Mouse (Mus musculus) adrenal gland, postnatal 4 days (tissue): ENCODE results near the gene Snapc4. TPM values are rescaled to one million over a fixed set of nuclear protein-coding genes. Genes with fewer than 3 reads are reported as not detected.
A peak's percentile ranks its signal among the peaks of the same experiment; 100 is the strongest.

Source experiments
- DNase-seq, 2 experiments: peaks; one replicate each; pipeline ENCODE4 v3.0.0; 2021 to 2022; ENCODE audit warnings: low spot score in 2 of 2, mixed read lengths in 2 of 2
- total RNA-seq, 2 experiments: library from RNA; stranded (reverse); gene quantifications; 2 replicates each; pipeline ENCODE4 v1.2.3; 2021

Gene Snapc4
- total RNA-seq, 2 experiments from 2014 or later, result 57.3 to 58.7 TPM

GRCm38 (mm10) chr2:26316576-26317246 lies 63.7 kb downstream of the Snapc4 start:
- no peak for DNase-seq

- DNase-seq, result peak in 1 of 2 experiments; percentile 26
Measured at GRCm38 (mm10) chr2:26315925-26316311, 64.5 kb downstream of the Snapc4 start.

- peak; percentile 52 to 66 for DNase-seq
Measured at GRCm38 (mm10) chr2:26315072-26315924, 65.2 kb downstream of the Snapc4 start, which contains the start of gene Gpsm1. Gene Gpsm1, plus strand, starts transcription at chr2:26315515.

DNA sequence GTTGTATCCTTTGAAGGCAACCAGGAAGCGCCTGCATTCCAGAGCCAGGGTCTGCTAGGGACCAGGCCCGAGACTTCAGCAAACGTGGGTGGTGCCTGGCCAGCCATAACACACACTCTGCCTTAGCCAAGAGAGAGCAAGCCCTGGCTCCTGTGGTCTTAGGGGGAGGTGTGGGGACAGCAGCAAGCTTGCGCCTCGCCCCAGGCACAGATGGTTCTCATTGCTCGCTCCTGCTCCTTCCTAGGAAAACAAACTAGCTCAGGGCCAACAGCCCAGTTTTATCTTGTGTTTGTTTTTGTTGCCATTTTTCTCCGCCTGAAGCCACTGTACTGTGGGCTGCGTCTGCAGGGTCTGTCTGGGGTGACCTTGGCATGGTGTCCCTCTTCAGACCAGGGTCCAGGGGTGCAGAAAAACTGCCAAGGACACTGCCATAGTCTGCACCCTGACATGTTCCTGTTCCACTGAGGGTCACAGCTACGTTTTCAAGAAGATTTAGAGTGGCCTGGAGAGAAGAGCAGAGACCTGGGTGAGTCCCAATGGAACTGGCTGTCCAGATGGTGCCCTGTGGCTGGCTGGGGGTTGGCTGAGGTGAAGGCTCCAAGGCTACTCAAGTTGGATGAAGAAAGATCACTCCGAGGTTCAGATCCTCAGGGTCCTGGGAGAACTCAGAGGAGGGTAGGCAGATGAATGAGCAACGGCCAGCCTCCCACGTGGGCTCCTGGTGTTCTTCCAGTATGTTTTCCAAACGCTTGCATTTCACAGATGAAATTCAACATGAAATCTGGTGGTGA lies 66.0 kb downstream of the Snapc4 start:
- DNase-seq, result no peak

DNA sequence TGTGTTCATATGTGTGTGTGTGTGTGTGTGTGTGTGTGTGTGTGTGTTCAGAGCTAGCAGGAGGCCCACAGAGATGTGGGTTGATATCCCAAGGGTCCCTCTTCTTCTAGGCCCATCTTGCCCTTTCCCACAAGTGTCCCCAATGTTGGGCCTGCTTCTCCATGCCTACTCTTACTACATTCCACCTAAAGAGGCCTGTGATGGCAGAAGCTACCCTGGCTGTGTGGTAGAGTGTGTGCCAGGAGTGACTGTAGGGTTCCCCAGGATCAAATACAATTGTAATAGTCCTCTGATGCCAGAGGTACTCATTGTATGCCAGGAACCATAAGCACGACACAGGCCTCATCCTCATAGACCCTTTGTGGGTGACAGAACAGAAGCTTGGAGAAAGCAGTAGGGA lies 67.1 kb downstream of the Snapc4 start:
- DNase-seq, result no peak

- no peak for DNase-seq
Measured at GRCm38 (mm10) chr2:26312812-26313211, 67.6 kb downstream of the Snapc4 start.

Other genes with a start within 250 kb of the Snapc4 start
- gene Lhx3, start 172.4 kb downstream of the Snapc4 start, total RNA-seq, result 1 to 10 TPM in 1 of 2 experiments, under 1 TPM in 1; 0.71 to 1.0 TPM
- 10 to 100 TPM; 23.8 to 24.0 TPM for gene Qsox2, start 143.1 kb downstream of the Snapc4 start, total RNA-seq
- gene Ccdc187, start 86.1 kb downstream of the Snapc4 start, total RNA-seq, result 1 to 10 TPM; 3.1 TPM
- gene Gpsm1, start 65.1 kb downstream of the Snapc4 start, total RNA-seq, result 10 to 100 TPM; 33.7 to 39.7 TPM
- gene Dnlz, start 28.5 kb downstream of the Snapc4 start, total RNA-seq, result 10 to 100 TPM; 17.5 to 18.6 TPM
- gene Card9, start 19.7 kb downstream of the Snapc4 start, total RNA-seq, result 1 to 10 TPM; 1.1 to 1.2 TPM
- gene Entr1, start 8.7 kb upstream of the Snapc4 start, total RNA-seq, result 10 to 100 TPM; 88.3 to 93.8 TPM
- gene Pmpca, start 8.7 kb upstream of the Snapc4 start, total RNA-seq, result 100 to 1,000 TPM; 145 TPM
- gene Inpp5e, start 28.6 kb upstream of the Snapc4 start, total RNA-seq, result 10 to 100 TPM; 32.3 to 35.8 TPM
- 10 to 100 TPM; 53.7 to 58.6 TPM for gene Sec16a, start 64.6 kb upstream of the Snapc4 start, total RNA-seq
- 10 to 100 TPM; 35.1 to 48.7 TPM for gene Notch1, start 136.0 kb upstream of the Snapc4 start, total RNA-seq
- 100 to 1,000 TPM; 265 to 295 TPM for gene Egfl7, start 199.4 kb upstream of the Snapc4 start, total RNA-seq
- gene Gm20532, start 206.0 kb upstream of the Snapc4 start, total RNA-seq, result not detected
- gene Agpat2, start 223.8 kb upstream of the Snapc4 start, total RNA-seq, result 100 to 1,000 TPM; 121 to 156 TPM
- 10 to 100 TPM; 11.1 to 11.4 TPM for gene Fam69b, start 247.8 kb upstream of the Snapc4 start, total RNA-seq